8 mouse cellular contexts compared by ENCODE assay signal in genomic region chr3:152478599-152479435, GRCm38 (mm10).
DNase-seq lines count a peak whose midpoint lies in the region; ATAC-seq and TF ChIP-seq lines count a peak whose summit lies in the region.

No protein-coding gene starts in this region.

- no peak for TF ChIP-seq CTCF in E14TG2a.4 (conservative IDR thresholded peaks at IDR 0.05; ENCODE audit: low read length)

- 3% methylated on average over 11 of the region's 16 CpGs for WGBS in forebrain, embryonic 12.5 days
- WGBS in liver, embryonic 15.5 days (ENCODE audit: insufficient replicate concordance), result 2% methylated on average over 15 of the region's 16 CpGs
- WGBS in neural tube, embryonic 11.5 days, result 4% methylated on average over 11 of the region's 16 CpGs

- no peaks in the 10 kb centered on the region for H3K9me3 ChIP-seq in E14TG2a.4 (ENCODE audit: low read length)
- H3K9me3 ChIP-seq in forebrain, embryonic 12.5 days, result no peaks in the 10 kb centered on the region
- H3K9me3 ChIP-seq in liver, embryonic 15.5 days (replicated peaks), result no peaks in the 10 kb centered on the region
- H3K9me3 ChIP-seq in neural tube, embryonic 11.5 days (ENCODE audit: control insufficient read depth, low read length), result no peaks in the 10 kb centered on the region

- no peak overlapping the region for H3K27ac ChIP-seq in forebrain, embryonic 12.5 days
- peak overlapping the region; percentile 72 for H3K27ac ChIP-seq in liver, embryonic 15.5 days (replicated peaks)
- no peak overlapping the region for H3K27ac ChIP-seq in neural tube, embryonic 11.5 days (ENCODE audit: low read depth, low read length)

- peak; percentile 76 for ATAC-seq in forebrain, embryonic 12.5 days (ENCODE audit: low FRiP score)
- ATAC-seq in liver, embryonic 15.5 days (ENCODE audit: insufficient read depth), result peak; percentile 81
- peak; percentile 62 for ATAC-seq in neural tube, embryonic 11.5 days (ENCODE audit: insufficient read depth, low FRiP score, low TSS enrichment)

- H3K36me3 ChIP-seq in E14TG2a.4 (ENCODE audit: insufficient read depth, low read length), result no peaks in the 10 kb centered on the region
- H3K36me3 ChIP-seq in forebrain, embryonic 12.5 days (replicated peaks), result no peaks in the 10 kb centered on the region
- no peaks in the 10 kb centered on the region for H3K36me3 ChIP-seq in liver, embryonic 15.5 days (replicated peaks)
- no peaks in the 10 kb centered on the region for H3K36me3 ChIP-seq in neural tube, embryonic 11.5 days (ENCODE audit: control insufficient read depth, insufficient read depth, low read length)

- peak overlapping the region; percentile 33; the same call in 1 of the 2 replicates for H3K9ac ChIP-seq in forebrain, embryonic 12.5 days
- H3K9ac ChIP-seq in liver, embryonic 15.5 days, result peak overlapping the region; percentile 57
- peak overlapping the region; percentile 18; the same call in 1 of the 2 replicates for H3K9ac ChIP-seq in neural tube, embryonic 11.5 days (ENCODE audit: low read length)

- peak overlapping the region; percentile 71 for H3K4me3 ChIP-seq in E14TG2a.4 (replicated peaks; ENCODE audit: low read length)
- peak overlapping the region; percentile 38 for H3K4me3 ChIP-seq in forebrain, embryonic 12.5 days (replicated peaks)
- peak overlapping the region; percentile 60 for H3K4me3 ChIP-seq in liver, embryonic 15.5 days (replicated peaks)
- H3K4me3 ChIP-seq in neural tube, embryonic 11.5 days (ENCODE audit: low read depth, low read length), result peak overlapping the region; percentile 27

- H3K4me1 ChIP-seq in E14TG2a.4 (replicated peaks; ENCODE audit: low read depth, low read length), result peaks cover 57% of the 10 kb centered on the region
- peaks cover 16% of the 10 kb centered on the region for H3K4me1 ChIP-seq in forebrain, embryonic 12.5 days
- peaks cover 22% of the 10 kb centered on the region for H3K4me1 ChIP-seq in liver, embryonic 15.5 days (replicated peaks)
- no peaks in the 10 kb centered on the region; the same call in 1 of the 2 replicates for H3K4me1 ChIP-seq in neural tube, embryonic 11.5 days (ENCODE audit: control insufficient read depth, insufficient read depth, low read length)

- DNase-seq in adrenal gland, adult 8-10 months, result peak; percentile 25
- peak; percentile 84 for DNase-seq in induced T-regulatory cell, adult 2 months (ENCODE audit: low read depth)
- peak; percentile 56 for DNase-seq in neural tube, embryonic 11.5 days (ENCODE audit: low spot score)
- DNase-seq in right cerebral cortex, postnatal 4 days, result no peak
- no peak for DNase-seq in layer of hippocampus, postnatal 36 days

- peak overlapping the region; percentile 62 for H3K4me2 ChIP-seq in forebrain, embryonic 12.5 days
- peak overlapping the region; percentile 86 for H3K4me2 ChIP-seq in liver, embryonic 15.5 days
- H3K4me2 ChIP-seq in neural tube, embryonic 11.5 days (ENCODE audit: low read depth), result peak overlapping the region; percentile 45

- H3K27me3 ChIP-seq in E14TG2a.4 (ENCODE audit: insufficient read depth, low read length), result peaks cover 28% of the 10 kb centered on the region
- no peaks in the 10 kb centered on the region; the same call in 1 of the 2 replicates for H3K27me3 ChIP-seq in forebrain, embryonic 12.5 days
- H3K27me3 ChIP-seq in liver, embryonic 15.5 days, result no peaks in the 10 kb centered on the region
- H3K27me3 ChIP-seq in neural tube, embryonic 11.5 days (ENCODE audit: control insufficient read depth, insufficient read depth, low read length), result no peaks in the 10 kb centered on the region

Comparison
In these comparisons a context has a peak if more than half of its experiments do, and no peak if none do; other contexts are left out.
1. DNase-seq: peak in adrenal gland, adult 8-10 months (single experiment), induced T-regulatory cell, adult 2 months (single experiment) and neural tube, embryonic 11.5 days (single experiment); none in right cerebral cortex, postnatal 4 days (single experiment) and layer of hippocampus, postnatal 36 days (0 of 2).
2. Peak in every context shown above with its lines, with median percentiles within 50 percentile points of each other: H3K4me3 ChIP-seq, ATAC-seq, H3K4me2 ChIP-seq and H3K9ac ChIP-seq.